Mouse (Mus musculus): ENCODE results near the gene Aspn.

DNA sequence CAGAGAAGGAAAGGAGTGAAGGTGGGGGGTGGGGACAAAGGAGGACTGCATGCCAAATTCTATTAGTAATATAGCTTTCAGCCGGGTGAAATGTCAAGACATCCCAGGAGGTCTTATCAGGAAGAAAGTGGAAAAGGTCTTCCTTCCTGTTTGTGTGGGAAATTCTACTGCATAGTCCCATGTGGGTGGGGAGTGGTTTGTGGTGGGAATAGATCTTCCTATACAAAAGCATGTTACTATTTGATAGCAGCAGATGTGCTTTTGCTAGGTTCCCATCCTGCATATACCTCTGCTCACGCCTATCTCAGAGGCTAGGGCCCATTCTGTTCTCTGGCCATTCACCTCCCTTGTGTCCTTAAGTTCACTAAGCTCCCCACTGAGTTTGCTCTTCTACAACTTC is 16.6 kb downstream of the Aspn start:
- TF ChIP-seq EP300 (IDR thresholded peaks at IDR 0.05; ENCODE audit: insufficient read depth, low read depth, low read length) (no peak), POLR2A (IDR thresholded peaks at IDR 0.05; ENCODE audit: insufficient read depth, low read depth, low read length) (no peak), CTCF (IDR thresholded peaks at IDR 0.05) (no peak)

All from heart, adult 2 months (tissue).